Mouse (Mus musculus): Measurements from ENCODE around the gene Cog3. TPM values are rescaled to one million over a fixed set of nuclear protein-coding genes. Genes with fewer than 3 reads are reported as not detected.

Cog3 gene
- polyA plus RNA-seq, 1 experiment from 2014 or later: 22.5 TPM

DNA sequence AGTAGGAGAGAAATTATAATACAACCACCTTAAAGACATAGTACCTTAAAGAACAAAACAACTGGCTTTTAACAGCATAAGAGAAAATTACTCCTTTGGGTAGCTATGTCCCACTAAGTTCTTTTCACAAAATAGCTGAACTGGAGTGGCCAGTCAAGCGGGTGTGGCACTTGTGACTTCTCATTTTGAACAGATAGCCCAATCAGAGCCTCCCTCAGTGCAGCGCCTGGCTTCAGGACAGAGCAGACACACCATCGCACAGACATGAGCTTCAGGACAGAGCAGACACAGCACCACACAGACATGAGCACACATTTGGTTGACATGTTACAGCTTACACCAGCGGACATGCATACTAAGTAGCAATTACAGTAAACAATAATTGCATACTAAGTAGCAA lies 3.3 kb downstream of the Cog3 start:
- no peak overlapping the region for H3K4me3 ChIP-seq
- H3K36me3 ChIP-seq: peaks cover 22% of the 10 kb centered on the region
- no peak for DNase-seq (ENCODE audit: low spot score)
- H3K27ac ChIP-seq: no peak overlapping the region
- H3K9me3 ChIP-seq (replicated peaks): no peaks in the 10 kb centered on the region
- peaks cover 19% of the 10 kb centered on the region for H3K4me1 ChIP-seq
- 90% methylated on average over 4 of the region's 4 CpGs for WGBS
- no peaks in the 10 kb centered on the region for H3K27me3 ChIP-seq (ENCODE audit: low read depth, poor library complexity, severe bottlenecking)

DNA sequence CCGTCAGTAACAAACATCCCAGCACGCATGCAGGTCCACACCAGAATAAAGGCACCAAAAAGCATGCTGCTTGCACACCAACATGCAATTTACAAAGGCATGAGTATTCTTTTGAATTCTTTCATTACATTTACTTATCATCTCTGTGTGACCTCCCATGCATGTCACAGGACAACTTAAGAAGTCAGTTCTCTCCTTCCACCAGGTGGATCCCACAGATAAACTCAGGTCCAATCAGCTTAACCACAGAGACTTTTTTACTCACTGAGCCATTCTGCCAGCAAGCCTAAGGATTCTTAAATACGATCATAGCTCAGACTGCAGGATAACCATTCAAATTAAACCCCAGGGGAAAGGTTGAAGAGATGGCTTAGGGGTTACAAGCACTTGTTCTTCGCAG lies 5.2 kb downstream of the Cog3 start:
- peaks cover 19% of the 10 kb centered on the region for H3K4me1 ChIP-seq
- peaks cover 34% of the 10 kb centered on the region for H3K36me3 ChIP-seq
- no peak for DNase-seq (ENCODE audit: low spot score)
- 96% methylated on average over 4 of the region's 4 CpGs for WGBS
- no peaks in the 10 kb centered on the region for H3K27me3 ChIP-seq (ENCODE audit: low read depth, poor library complexity, severe bottlenecking)
- no peak overlapping the region for H3K4me3 ChIP-seq
- no peaks in the 10 kb centered on the region for H3K9me3 ChIP-seq (replicated peaks)
- H3K27ac ChIP-seq: no peak overlapping the region

DNA sequence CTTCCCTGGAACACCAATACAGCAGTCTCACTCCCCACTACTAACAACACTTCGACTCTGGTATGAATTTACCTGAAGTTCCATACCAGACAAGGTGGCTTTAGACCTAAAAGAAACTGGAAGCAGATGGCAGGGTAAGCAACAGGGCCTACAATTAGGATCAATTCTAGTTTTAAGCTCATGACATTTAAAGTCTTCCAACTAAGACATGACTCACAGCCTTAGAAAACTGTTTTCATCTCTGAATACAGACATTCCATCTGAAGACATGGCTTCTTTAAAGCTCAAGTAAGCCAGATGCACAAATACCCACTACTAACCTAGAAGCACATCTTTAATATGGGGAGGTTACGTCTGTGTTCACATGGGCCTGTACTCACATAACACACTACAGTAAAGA lies 6.4 kb downstream of the Cog3 start:
- Histone ChIP-seq H3K4me3 (no peak overlapping the region), H3K36me3 (peaks cover 41% of the 10 kb centered on the region), H3K9me3 (replicated peaks) (no peaks in the 10 kb centered on the region), H3K4me1 (peaks cover 8% of the 10 kb centered on the region), H3K27ac (no peak overlapping the region), H3K27me3 (ENCODE audit: low read depth, poor library complexity, severe bottlenecking) (no peaks in the 10 kb centered on the region)
- 95% methylated on average over 2 of the region's 2 CpGs for WGBS
- DNase-seq (ENCODE audit: low spot score): no peak

DNA sequence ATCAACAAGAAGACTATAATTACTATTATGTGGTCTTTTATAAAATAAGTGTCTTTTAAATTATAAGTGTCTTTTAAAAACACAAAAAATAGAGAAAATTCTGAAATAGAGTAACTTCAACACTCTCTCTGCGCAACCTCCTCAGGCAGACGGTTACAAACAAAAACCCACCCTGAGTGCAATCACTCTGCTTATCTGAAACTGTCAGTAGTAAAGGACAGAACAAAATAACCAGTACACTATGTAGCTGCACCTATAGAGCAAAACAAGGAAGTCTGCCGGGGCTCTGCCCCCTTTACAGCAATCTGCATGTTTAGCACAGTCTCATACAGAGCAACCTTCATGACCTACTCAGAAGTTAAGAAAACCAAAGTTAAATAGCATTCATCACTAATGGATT lies 12.4 kb downstream of the Cog3 start:
- WGBS: 92% methylated on average over 3 of the region's 3 CpGs
- peaks cover 78% of the 10 kb centered on the region for H3K36me3 ChIP-seq
- DNase-seq (ENCODE audit: low spot score): no peak
- H3K9me3 ChIP-seq (replicated peaks): no peaks in the 10 kb centered on the region
- no peaks in the 10 kb centered on the region for H3K27me3 ChIP-seq (ENCODE audit: low read depth, poor library complexity, severe bottlenecking)
- no peak overlapping the region for H3K4me3 ChIP-seq
- no peaks in the 10 kb centered on the region for H3K4me1 ChIP-seq
- H3K27ac ChIP-seq: no peak overlapping the region

DNA sequence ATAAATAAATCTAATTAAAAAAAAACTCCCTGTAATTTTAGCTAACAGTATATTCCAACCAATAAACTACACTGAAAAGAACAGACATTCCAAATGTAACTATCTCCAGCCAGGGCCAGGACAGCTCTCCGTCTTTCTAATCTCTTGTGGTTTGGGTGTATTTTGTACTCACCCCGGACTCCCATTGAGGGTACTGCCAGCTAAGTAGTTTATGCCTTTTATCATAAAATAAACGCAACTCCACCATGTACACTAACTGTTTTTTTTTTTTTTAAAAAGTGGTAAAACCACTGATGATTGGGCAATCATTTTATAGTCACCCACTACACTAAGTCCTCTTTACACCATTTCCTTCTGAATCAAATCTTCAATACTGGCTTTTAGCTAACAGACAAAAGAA lies 18.7 kb downstream of the Cog3 start:
- WGBS: 97% methylated on average over 3 of the region's 3 CpGs
- no peak for DNase-seq (ENCODE audit: low spot score)
- Histone ChIP-seq H3K4me3 (no peak overlapping the region), H3K36me3 (peaks cover 92% of the 10 kb centered on the region), H3K9me3 (replicated peaks) (no peaks in the 10 kb centered on the region), H3K27me3 (ENCODE audit: low read depth, poor library complexity, severe bottlenecking) (no peaks in the 10 kb centered on the region), H3K4me1 (no peaks in the 10 kb centered on the region), H3K27ac (no peak overlapping the region)

DNA sequence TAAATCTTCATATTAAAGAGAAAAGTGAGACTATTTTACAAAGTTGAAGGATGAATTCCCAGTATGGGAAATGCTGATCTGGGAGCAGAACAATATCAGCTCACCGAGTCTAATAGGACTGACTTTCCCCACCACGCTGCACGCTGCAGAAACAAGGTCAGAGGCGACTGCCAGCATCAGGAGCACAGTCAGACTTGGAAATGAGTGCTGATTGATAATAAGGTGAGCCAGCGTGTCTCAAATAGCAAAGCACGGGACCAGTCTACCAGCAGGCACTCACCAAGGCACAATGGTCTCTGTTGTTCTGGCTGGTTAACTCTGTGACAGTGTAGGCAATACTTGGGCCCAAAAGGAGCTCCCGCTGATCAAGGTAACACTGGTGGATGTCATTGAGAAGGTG lies 21.7 kb downstream of the Cog3 start:
- H3K36me3 ChIP-seq: peaks cover 96% of the 10 kb centered on the region
- WGBS: 93% methylated on average over 7 of the region's 7 CpGs
- H3K4me3 ChIP-seq: no peak overlapping the region
- DNase-seq (ENCODE audit: low spot score): no peak
- H3K27ac ChIP-seq: no peak overlapping the region
- H3K4me1 ChIP-seq: no peaks in the 10 kb centered on the region
- H3K27me3 ChIP-seq (ENCODE audit: low read depth, poor library complexity, severe bottlenecking): no peaks in the 10 kb centered on the region
- H3K9me3 ChIP-seq (replicated peaks): no peaks in the 10 kb centered on the region

DNA sequence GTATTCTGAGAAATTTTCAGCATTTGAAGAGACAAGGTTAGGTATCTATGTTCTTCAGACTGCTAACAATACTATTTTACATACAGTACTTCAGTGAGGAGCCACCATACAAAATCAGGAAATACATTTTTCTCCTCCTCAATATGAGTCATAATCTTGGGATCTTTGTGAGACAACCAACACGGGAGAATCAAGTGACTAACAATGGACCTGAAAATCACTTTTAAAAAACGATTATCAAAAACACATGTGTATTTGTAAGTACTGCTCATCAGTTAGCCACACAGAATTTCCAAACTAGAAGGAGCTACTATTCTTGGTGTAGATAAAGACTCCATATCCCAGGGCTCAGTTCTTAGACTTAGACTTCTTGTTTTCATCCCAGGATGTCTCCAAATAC lies 23.0 kb downstream of the Cog3 start:
- WGBS: 81% methylated on average over 2 of the region's 2 CpGs
- H3K27me3 ChIP-seq (ENCODE audit: low read depth, poor library complexity, severe bottlenecking): no peaks in the 10 kb centered on the region
- DNase-seq (ENCODE audit: low spot score): no peak
- H3K4me1 ChIP-seq: no peaks in the 10 kb centered on the region
- no peak overlapping the region for H3K4me3 ChIP-seq
- H3K36me3 ChIP-seq: peaks cover 95% of the 10 kb centered on the region
- no peaks in the 10 kb centered on the region for H3K9me3 ChIP-seq (replicated peaks)
- H3K27ac ChIP-seq: no peak overlapping the region

DNA sequence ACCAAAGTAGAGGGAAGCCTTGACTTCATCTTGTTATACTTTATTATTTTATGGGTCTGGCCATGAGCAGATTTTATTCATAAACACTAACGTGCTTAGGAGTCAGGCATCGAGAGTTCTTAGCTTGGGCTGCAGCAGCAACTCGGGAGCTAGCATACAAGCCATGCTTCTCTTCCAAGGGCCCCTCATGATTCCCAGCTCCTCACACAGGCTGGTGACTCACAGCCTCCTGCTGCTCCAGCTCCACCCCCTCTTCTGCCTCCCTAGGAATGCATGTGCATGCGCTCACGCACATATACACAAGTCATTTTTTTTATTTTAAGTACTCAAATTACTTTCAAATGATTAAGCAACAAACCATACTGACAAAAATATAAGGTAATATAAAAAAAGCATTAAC lies 26.2 kb downstream of the Cog3 start:
- WGBS: 94% methylated on average over 5 of the region's 5 CpGs
- no peaks in the 10 kb centered on the region for H3K27me3 ChIP-seq (ENCODE audit: low read depth, poor library complexity, severe bottlenecking)
- no peaks in the 10 kb centered on the region for H3K9me3 ChIP-seq (replicated peaks)
- no peaks in the 10 kb centered on the region for H3K4me1 ChIP-seq
- H3K4me3 ChIP-seq: no peak overlapping the region
- no peak for DNase-seq (ENCODE audit: low spot score)
- no peak overlapping the region for H3K27ac ChIP-seq
- H3K36me3 ChIP-seq: peaks cover 91% of the 10 kb centered on the region

DNA sequence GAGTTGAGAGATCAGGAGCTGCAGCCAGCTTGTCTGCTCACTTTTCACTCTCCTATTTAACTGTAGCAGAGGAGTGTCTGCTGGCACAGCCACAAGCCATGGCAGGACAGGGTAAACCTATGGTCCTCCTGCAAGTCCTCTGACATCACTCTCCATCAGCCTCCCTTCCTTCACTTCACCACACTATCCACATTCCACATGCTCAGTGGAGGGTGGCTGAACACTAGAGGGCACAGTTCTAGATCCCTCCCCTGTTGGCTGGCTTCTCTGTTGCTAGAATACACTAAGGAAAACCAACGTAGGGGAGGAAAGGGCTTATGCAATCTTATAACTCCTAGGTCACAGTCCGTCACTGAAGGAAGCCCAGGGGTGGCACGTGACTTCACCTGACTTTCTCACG lies 27.3 kb downstream of the Cog3 start:
- 83% methylated on average over 4 of the region's 4 CpGs for WGBS
- Histone ChIP-seq H3K4me1 (no peaks in the 10 kb centered on the region), H3K27ac (no peak overlapping the region), H3K27me3 (ENCODE audit: low read depth, poor library complexity, severe bottlenecking) (no peaks in the 10 kb centered on the region), H3K9me3 (replicated peaks) (no peaks in the 10 kb centered on the region), H3K4me3 (no peak overlapping the region), H3K36me3 (peaks cover 90% of the 10 kb centered on the region)
- no peak for DNase-seq (ENCODE audit: low spot score)

DNA sequence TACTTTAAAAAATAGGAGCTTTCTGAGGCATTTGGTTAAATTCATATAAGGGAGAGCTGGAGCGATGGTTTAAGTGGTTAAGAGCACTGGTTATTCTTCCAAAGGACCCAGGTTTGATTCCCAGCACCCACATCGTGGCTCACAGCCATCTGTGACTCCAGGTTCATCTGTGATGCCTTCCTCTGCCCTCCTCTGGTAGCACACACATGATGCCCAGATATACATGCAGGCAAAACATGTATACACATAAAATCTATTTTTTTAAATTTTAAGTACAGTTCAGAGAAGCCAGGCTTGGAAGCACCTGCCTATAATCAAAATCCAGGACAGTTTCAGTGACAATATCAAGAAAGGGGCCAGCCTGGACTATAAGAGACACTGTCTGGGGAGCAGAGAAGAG lies 31.5 kb downstream of the Cog3 start:
- Histone ChIP-seq H3K9me3 (replicated peaks) (no peaks in the 10 kb centered on the region), H3K4me1 (no peaks in the 10 kb centered on the region), H3K27me3 (ENCODE audit: low read depth, poor library complexity, severe bottlenecking) (no peaks in the 10 kb centered on the region), H3K4me3 (no peak overlapping the region), H3K27ac (no peak overlapping the region), H3K36me3 (peaks cover 92% of the 10 kb centered on the region)
- WGBS: 94% methylated on average over 2 of the region's 2 CpGs
- DNase-seq (ENCODE audit: low spot score): no peak

DNA sequence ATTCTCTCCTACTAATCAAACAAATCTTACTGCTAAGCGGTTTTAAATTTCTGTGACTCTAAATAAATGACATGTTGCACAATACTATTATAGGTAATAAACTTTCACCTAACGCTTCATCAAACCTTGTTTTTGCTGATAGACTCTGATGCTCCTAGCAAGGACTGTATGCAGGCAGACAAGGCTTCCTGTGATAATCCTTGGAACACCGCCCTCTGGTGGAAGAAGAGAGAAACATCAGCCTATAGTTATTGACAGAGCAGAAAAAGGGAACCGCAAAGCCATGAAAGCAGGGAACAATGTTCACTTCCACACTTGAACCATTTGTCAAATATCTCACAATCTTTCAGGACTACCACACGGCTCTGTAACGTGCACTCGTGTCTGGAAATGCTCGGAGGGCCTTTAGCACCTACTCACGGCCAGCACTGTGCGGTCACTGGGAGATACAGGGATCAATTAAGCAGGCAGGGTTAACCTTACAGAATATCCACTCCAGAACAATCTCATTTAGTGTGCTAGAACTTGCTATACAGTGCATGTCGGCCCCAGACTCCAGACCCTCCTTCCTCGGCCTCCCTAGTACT lies 32.2 kb downstream of the Cog3 start:
- Histone ChIP-seq H3K36me3 (peaks cover 92% of the 10 kb centered on the region), H3K9me3 (replicated peaks) (no peaks in the 10 kb centered on the region), H3K27ac (no peak overlapping the region), H3K4me1 (no peaks in the 10 kb centered on the region), H3K4me3 (no peak overlapping the region), H3K27me3 (ENCODE audit: low read depth, poor library complexity, severe bottlenecking) (no peaks in the 10 kb centered on the region)
- 68% methylated on average over 12 of the region's 12 CpGs for WGBS
- peak; percentile 56 for DNase-seq (ENCODE audit: low spot score)

DNA sequence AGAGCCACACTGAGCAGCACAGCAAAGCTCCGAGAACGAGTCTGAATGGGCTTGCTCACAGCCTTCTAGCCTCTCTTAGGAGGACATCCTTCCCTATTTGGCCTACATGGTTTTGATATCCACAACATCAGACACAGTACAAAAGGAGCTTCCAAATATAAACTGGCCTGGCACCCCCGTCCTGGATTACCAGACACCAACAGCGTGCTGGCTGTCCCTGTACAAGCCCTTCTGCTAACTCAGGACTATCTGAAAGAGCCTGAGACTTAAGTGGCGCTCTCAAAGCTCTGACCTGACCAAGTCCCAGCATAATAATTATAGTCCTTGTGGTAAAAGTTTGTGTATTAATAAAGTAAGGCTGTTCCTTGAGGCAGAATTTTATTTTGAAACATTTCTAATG lies 34.2 kb downstream of the Cog3 start:
- no peak for DNase-seq (ENCODE audit: low spot score)
- H3K4me1 ChIP-seq: no peaks in the 10 kb centered on the region
- H3K4me3 ChIP-seq: no peak overlapping the region
- H3K9me3 ChIP-seq (replicated peaks): no peaks in the 10 kb centered on the region
- H3K36me3 ChIP-seq: peaks cover 95% of the 10 kb centered on the region
- no peak overlapping the region for H3K27ac ChIP-seq
- H3K27me3 ChIP-seq (ENCODE audit: low read depth, poor library complexity, severe bottlenecking): no peaks in the 10 kb centered on the region
- WGBS: 95% methylated on average over 5 of the region's 5 CpGs

DNA sequence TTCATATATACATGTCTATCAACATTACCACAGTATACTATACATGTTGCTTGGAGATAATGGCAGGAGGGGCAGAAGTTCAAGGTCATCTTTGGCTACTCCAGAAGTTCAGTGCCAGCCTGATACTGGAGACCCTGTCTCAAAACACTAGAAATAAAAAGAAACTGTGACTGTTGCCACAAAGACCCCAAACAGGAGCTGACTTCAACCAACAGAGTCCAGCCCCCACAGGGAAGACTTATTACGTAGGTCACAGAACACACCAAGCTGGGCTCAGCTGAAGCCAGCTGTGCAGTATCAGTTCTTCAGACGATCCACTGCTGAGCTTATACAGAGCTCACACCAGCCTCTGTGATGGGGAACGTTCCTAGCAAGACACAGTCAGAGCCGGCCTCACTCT lies 37.9 kb downstream of the Cog3 start:
- Histone ChIP-seq H3K27me3 (ENCODE audit: low read depth, poor library complexity, severe bottlenecking) (no peaks in the 10 kb centered on the region), H3K36me3 (peaks cover 91% of the 10 kb centered on the region), H3K9me3 (replicated peaks) (no peaks in the 10 kb centered on the region), H3K27ac (no peak overlapping the region), H3K4me3 (no peak overlapping the region), H3K4me1 (no peaks in the 10 kb centered on the region)
- WGBS: 86% methylated on average over 4 of the region's 4 CpGs
- no peak for DNase-seq (ENCODE audit: low spot score)

DNA sequence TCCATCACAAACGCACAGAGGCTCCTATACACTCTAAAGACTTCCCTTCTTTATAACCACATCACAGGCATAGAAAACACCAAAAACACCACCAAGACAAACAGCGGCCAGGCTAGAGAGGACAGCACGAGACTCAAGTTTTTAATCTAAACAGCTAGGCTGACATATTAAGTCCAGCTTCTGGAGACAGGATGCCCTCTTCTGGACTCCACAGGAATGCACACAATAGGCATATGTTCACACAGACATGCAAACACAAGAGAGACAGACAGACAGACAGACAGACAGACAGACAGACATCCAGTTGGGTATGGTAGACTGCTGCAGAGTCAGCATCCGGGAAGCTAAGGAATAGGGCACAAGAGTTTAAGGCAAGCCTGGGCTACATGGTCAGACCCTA lies 40.7 kb downstream of the Cog3 start:
- Histone ChIP-seq H3K9me3 (replicated peaks) (no peaks in the 10 kb centered on the region), H3K4me1 (no peaks in the 10 kb centered on the region), H3K4me3 (no peak overlapping the region), H3K27me3 (ENCODE audit: low read depth, poor library complexity, severe bottlenecking) (no peaks in the 10 kb centered on the region), H3K27ac (no peak overlapping the region), H3K36me3 (peaks cover 92% of the 10 kb centered on the region)
- 91% methylated on average over 4 of the region's 4 CpGs for WGBS
- no peak for DNase-seq (ENCODE audit: low spot score)
